Mouse (Mus musculus): ENCODE data around the gene Gm815. TPM values are rescaled to one million over a fixed set of nuclear protein-coding genes. Genes with fewer than 3 reads are reported as not detected.
A peak's percentile ranks its signal among the peaks of the same experiment; 100 is the strongest.

The Gm815 gene
- polyA plus RNA-seq, 1 experiment from 2014 or later, result not detected

DNA sequence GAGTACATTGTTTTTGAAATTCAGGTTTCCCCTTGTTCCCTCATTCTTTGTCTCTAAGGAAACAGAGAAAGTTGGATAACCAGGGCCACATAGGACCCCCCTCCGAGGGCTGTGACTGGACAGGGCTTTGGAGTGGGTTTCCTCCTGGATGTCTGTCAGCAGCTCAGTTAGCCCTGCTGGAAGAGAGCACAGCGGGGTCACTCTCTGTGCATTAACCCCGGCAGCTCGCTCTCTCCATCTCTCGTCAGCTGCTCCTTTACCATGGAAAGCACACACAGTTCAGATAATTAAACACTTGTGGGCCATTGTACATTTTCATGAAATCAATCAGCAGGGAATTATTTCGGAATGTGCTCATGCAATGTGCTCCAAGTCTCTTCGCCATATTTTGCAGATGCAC, 15.4 kb upstream of the Gm815 start:
- Histone ChIP-seq H3K36me3 (ENCODE audit: control insufficient read depth, insufficient read depth, low read length) (no peaks in the 10 kb centered on the region), H3K27ac (ENCODE audit: low read length) (no peak overlapping the region), H3K9me3 (replicated peaks; ENCODE audit: control insufficient read depth, low read length) (no peaks in the 10 kb centered on the region), H3K4me1 (ENCODE audit: control insufficient read depth, insufficient read depth, low read length) (peaks cover 21% of the 10 kb centered on the region), H3K4me3 (replicated peaks; ENCODE audit: low read length) (no peak overlapping the region), H3K4me2 (ENCODE audit: low read depth, low read length) (no peak overlapping the region), H3K9ac (ENCODE audit: low read length) (no peak overlapping the region; the same call in 1 of the 2 replicates), H3K27me3 (ENCODE audit: control insufficient read depth, insufficient read depth, low read length) (no peaks in the 10 kb centered on the region)
- WGBS, result 39% methylated on average over 7 of the region's 7 CpGs
- peak; percentile 65; the same call in 1 of the 2 replicates for ATAC-seq (ENCODE audit: insufficient read depth, low FRiP score)

GRCm38 (mm10) chr19:26871096-26871495, 14.6 kb upstream of the Gm815 start:
- Histone ChIP-seq H3K4me1 (ENCODE audit: control insufficient read depth, insufficient read depth, low read length) (peaks cover 16% of the 10 kb centered on the region; the same call in 1 of the 2 replicates), H3K4me2 (ENCODE audit: low read depth, low read length) (no peak overlapping the region), H3K27ac (ENCODE audit: low read length) (no peak overlapping the region), H3K9ac (ENCODE audit: low read length) (no peak overlapping the region), H3K4me3 (replicated peaks; ENCODE audit: low read length) (no peak overlapping the region), H3K36me3 (ENCODE audit: control insufficient read depth, insufficient read depth, low read length) (no peaks in the 10 kb centered on the region), H3K9me3 (replicated peaks; ENCODE audit: control insufficient read depth, low read length) (no peaks in the 10 kb centered on the region), H3K27me3 (ENCODE audit: control insufficient read depth, insufficient read depth, low read length) (no peaks in the 10 kb centered on the region)
- 36% methylated on average over 3 of the region's 3 CpGs for WGBS
- no peak for ATAC-seq (ENCODE audit: insufficient read depth, low FRiP score)

- H3K36me3 ChIP-seq (ENCODE audit: control insufficient read depth, insufficient read depth, low read length), result no peaks in the 10 kb centered on the region
- no peaks in the 10 kb centered on the region for H3K9me3 ChIP-seq (replicated peaks; ENCODE audit: control insufficient read depth, low read length)
- H3K27ac ChIP-seq (ENCODE audit: low read length), result no peak overlapping the region
- H3K4me1 ChIP-seq (ENCODE audit: control insufficient read depth, insufficient read depth, low read length), result peaks cover 16% of the 10 kb centered on the region; the same call in 1 of the 2 replicates
- H3K4me3 ChIP-seq (replicated peaks; ENCODE audit: low read length), result no peak overlapping the region
- no peaks in the 10 kb centered on the region for H3K27me3 ChIP-seq (ENCODE audit: control insufficient read depth, insufficient read depth, low read length)
- H3K4me2 ChIP-seq (ENCODE audit: low read depth, low read length), result no peak overlapping the region
- whole genome bisulfite sequencing, result 67% methylated on average over 6 of the region's 6 CpGs
- ATAC-seq (ENCODE audit: insufficient read depth, low FRiP score), result no peak
- H3K9ac ChIP-seq (ENCODE audit: low read length), result no peak overlapping the region
These were observed 12.8 kb upstream of the Gm815 start for GRCm38 (mm10) chr19:26872886-26873285.

DNA sequence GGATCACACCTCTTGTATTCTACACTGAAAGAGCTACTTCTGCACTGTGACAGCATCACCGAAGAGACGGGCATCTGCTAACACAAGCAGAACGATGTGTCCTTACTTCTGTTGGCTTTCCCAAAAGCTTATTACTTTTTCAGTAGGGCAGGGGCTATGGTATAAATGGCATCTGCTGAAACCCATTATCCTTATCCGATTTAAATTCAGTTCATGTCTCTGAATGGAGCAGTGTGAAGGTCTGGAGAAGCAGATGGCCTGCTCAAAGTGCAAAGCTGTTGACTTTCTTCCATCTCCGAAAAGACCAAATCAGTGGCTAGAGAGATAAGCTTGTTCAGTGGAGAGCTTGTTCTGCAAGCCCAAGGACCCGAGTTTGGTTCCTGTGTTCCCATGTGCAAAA, 10.1 kb upstream of the Gm815 start:
- no peaks in the 10 kb centered on the region for H3K36me3 ChIP-seq (ENCODE audit: control insufficient read depth, insufficient read depth, low read length)
- H3K27me3 ChIP-seq (ENCODE audit: control insufficient read depth, insufficient read depth, low read length), result no peaks in the 10 kb centered on the region
- H3K4me1 ChIP-seq (ENCODE audit: control insufficient read depth, insufficient read depth, low read length), result 0 out of 2 replicates have a peak, but pooled peaks cover 6% of the 10 kb centered on the region
- H3K9me3 ChIP-seq (replicated peaks; ENCODE audit: control insufficient read depth, low read length), result no peaks in the 10 kb centered on the region
- no peak overlapping the region for H3K4me3 ChIP-seq (replicated peaks; ENCODE audit: low read length)
- no peak overlapping the region for H3K9ac ChIP-seq (ENCODE audit: low read length)
- H3K27ac ChIP-seq (ENCODE audit: low read length), result no peak overlapping the region
- no peak overlapping the region for H3K4me2 ChIP-seq (ENCODE audit: low read depth, low read length)
- 89% methylated on average over 6 of the region's 6 CpGs for WGBS
- no peak for ATAC-seq (ENCODE audit: insufficient read depth, low FRiP score)

DNA sequence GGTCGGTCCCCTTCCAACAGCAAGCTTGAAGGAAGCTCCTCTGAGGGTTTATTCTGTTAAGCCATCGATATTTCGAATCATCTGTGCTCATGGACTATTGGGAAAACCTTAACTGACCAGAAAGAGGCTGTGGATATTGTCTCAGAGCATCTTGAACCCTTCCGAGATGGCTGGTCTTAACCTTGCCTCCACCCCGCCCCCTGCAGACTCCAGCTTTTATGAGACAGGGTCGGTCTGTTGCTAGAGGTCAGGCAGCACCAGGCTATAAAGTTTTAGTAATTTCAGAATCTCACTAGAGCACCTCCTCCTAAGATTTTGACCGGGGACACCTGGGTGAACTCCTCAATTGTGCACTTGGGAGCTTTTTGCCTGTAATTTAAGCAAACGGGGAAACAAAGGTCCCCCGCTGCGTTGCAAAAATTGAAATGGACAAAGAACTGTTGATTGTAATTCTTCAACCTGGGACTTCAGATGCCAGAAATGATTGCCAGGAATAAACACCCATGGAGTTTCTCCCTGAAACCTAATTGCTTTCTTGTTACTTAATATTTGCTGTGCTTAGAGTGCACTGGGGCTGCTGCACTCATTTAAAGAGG, 8.4 kb upstream of the Gm815 start:
- H3K27ac ChIP-seq (ENCODE audit: low read length), result no peak overlapping the region

DNA sequence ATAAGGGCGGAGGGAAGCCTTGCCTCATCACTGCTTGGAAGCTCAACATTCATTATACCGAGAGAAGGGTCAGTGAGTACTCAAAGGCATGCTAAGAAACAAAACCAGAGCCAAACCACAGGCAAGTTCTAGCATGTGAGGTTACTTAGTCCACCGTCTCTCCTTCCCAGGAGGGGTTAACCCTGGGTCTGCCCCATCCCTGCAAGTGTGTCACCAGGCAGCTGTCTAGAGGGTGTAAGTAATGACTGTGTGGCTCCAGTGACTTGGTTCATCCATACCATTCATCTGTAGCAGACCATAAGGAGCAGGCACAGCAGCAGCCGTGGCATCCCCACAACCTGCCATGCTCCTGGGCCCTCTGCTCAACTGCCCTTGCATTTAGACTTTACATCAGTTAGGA, 5.8 kb upstream of the Gm815 start:
- Histone ChIP-seq H3K4me3 (replicated peaks; ENCODE audit: low read length) (no peak overlapping the region), H3K9me3 (replicated peaks; ENCODE audit: control insufficient read depth, low read length) (no peaks in the 10 kb centered on the region), H3K27me3 (ENCODE audit: control insufficient read depth, insufficient read depth, low read length) (no peaks in the 10 kb centered on the region), H3K4me1 (ENCODE audit: control insufficient read depth, insufficient read depth, low read length) (no peaks in the 10 kb centered on the region), H3K9ac (ENCODE audit: low read length) (no peak overlapping the region), H3K36me3 (ENCODE audit: control insufficient read depth, insufficient read depth, low read length) (no peaks in the 10 kb centered on the region), H3K4me2 (ENCODE audit: low read depth, low read length) (no peak overlapping the region), H3K27ac (ENCODE audit: low read length) (no peak overlapping the region)
- ATAC-seq (ENCODE audit: insufficient read depth, low FRiP score), result no peak
- WGBS, result 86% methylated on average over 4 of the region's 4 CpGs

More for the DNA sequence above, 8.4 kb upstream of the Gm815 start:
- Histone ChIP-seq H3K4me3 (replicated peaks; ENCODE audit: low read length) (no peak overlapping the region), H3K36me3 (ENCODE audit: control insufficient read depth, insufficient read depth, low read length) (no peaks in the 10 kb centered on the region), H3K9ac (ENCODE audit: low read length) (no peak overlapping the region), H3K9me3 (replicated peaks; ENCODE audit: control insufficient read depth, low read length) (no peaks in the 10 kb centered on the region), H3K4me1 (ENCODE audit: control insufficient read depth, insufficient read depth, low read length) (no peaks in the 10 kb centered on the region), H3K27me3 (ENCODE audit: control insufficient read depth, insufficient read depth, low read length) (no peaks in the 10 kb centered on the region), H3K4me2 (ENCODE audit: low read depth, low read length) (no peak overlapping the region)
- WGBS, result 30% methylated on average over 10 of the region's 10 CpGs
- ATAC-seq (ENCODE audit: insufficient read depth, low FRiP score), result no peak

- ATAC-seq (ENCODE audit: insufficient read depth, low FRiP score), result no peak
- no peaks in the 10 kb centered on the region for H3K36me3 ChIP-seq (ENCODE audit: control insufficient read depth, insufficient read depth, low read length)
- no peaks in the 10 kb centered on the region for H3K9me3 ChIP-seq (replicated peaks; ENCODE audit: control insufficient read depth, low read length)
- no peak overlapping the region for H3K27ac ChIP-seq (ENCODE audit: low read length)
- no peak overlapping the region for H3K4me2 ChIP-seq (ENCODE audit: low read depth, low read length)
- H3K27me3 ChIP-seq (ENCODE audit: control insufficient read depth, insufficient read depth, low read length), result no peaks in the 10 kb centered on the region
- H3K9ac ChIP-seq (ENCODE audit: low read length), result no peak overlapping the region
- 94% methylated on average over 10 of the region's 10 CpGs for WGBS
- H3K4me1 ChIP-seq (ENCODE audit: control insufficient read depth, insufficient read depth, low read length), result no peaks in the 10 kb centered on the region
- H3K4me3 ChIP-seq (replicated peaks; ENCODE audit: low read length), result no peak overlapping the region
These were observed 3.7 kb upstream of the Gm815 start for GRCm38 (mm10) chr19:26881866-26882427.

DNA sequence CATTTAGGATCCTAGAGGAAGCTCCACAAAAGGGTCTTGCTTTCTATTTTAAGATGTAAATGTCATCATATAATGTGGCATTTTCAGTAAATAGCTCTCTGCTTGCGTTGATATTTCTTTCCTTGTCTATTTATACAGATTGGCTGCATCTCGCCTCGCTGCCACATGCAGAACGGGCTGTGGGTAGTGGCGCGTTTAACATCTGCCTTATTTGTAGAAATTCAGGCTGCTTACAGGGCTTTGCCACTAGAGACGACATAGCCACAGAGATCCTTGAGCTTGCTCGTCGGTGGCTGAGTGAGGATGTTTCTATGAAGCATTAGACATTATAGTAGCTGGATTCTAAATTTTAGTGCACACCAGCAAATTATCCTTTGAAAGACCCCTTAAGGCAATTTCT, 2.5 kb downstream of the Gm815 start:
- Histone ChIP-seq H3K4me1 (ENCODE audit: control insufficient read depth, insufficient read depth, low read length) (0 out of 2 replicates have a peak, but pooled peaks cover 6% of the 10 kb centered on the region), H3K27me3 (ENCODE audit: control insufficient read depth, insufficient read depth, low read length) (no peaks in the 10 kb centered on the region), H3K36me3 (ENCODE audit: control insufficient read depth, insufficient read depth, low read length) (no peaks in the 10 kb centered on the region), H3K9me3 (replicated peaks; ENCODE audit: control insufficient read depth, low read length) (no peaks in the 10 kb centered on the region), H3K9ac (ENCODE audit: low read length) (no peak overlapping the region), H3K27ac (ENCODE audit: low read length) (no peak overlapping the region), H3K4me3 (replicated peaks; ENCODE audit: low read length) (no peak overlapping the region), H3K4me2 (ENCODE audit: low read depth, low read length) (no peak overlapping the region)
- WGBS, result 77% methylated on average over 9 of the region's 9 CpGs
- ATAC-seq (ENCODE audit: insufficient read depth, low FRiP score), result no peak

- H3K9ac ChIP-seq (ENCODE audit: low read length), result no peak overlapping the region
- 54% methylated on average over 9 of the region's 9 CpGs for WGBS
- 0 out of 2 replicates have a peak, but pooled peaks cover 6% of the 10 kb centered on the region for H3K4me1 ChIP-seq (ENCODE audit: control insufficient read depth, insufficient read depth, low read length)
- H3K27ac ChIP-seq (ENCODE audit: low read length), result peak overlapping the region; percentile 85
- no peak overlapping the region for H3K4me2 ChIP-seq (ENCODE audit: low read depth, low read length)
- no peaks in the 10 kb centered on the region for H3K9me3 ChIP-seq (replicated peaks; ENCODE audit: control insufficient read depth, low read length)
- H3K4me3 ChIP-seq (replicated peaks; ENCODE audit: low read length), result no peak overlapping the region
- peak; percentile 71; the same call in 1 of the 2 replicates for ATAC-seq (ENCODE audit: insufficient read depth, low FRiP score)
- H3K36me3 ChIP-seq (ENCODE audit: control insufficient read depth, insufficient read depth, low read length), result no peaks in the 10 kb centered on the region
- H3K27me3 ChIP-seq (ENCODE audit: control insufficient read depth, insufficient read depth, low read length), result no peaks in the 10 kb centered on the region
These were observed 5.8 kb downstream of the Gm815 start for GRCm38 (mm10) chr19:26891306-26891964.
